Comparison of ENCODE assay signal across 13 mouse cellular contexts in the genomic region with DNA sequence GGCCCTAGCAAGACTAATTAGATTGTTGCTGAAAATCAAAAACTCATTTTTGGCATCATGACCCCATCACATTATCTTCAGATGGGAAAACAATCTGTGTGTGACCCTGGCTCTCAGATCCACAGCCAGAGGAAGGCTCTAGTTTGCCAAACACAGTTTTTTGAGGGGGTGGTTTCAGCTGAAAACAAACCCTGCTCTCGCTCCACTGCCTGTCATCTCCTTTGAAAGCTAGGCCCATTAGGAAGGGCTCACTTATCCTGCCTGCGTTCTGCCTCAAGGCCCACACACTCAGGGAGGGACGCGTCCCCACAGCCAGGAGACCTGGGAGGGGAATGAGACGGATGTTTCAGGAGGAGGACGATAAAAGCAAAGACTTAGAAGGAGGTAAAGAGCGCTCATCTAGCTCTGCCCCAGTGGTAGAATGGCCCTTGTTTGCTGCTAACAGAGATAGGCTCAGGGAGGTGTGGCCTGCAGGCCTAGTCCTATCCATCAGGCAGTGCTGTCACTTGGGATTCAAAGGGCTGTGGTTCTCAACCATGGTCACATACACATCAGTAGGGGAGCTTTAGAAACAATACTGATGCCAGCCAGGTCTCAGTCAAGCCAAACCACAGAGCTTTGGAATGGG.
DNase-seq lines count a peak whose midpoint lies in the region; ATAC-seq and TF ChIP-seq lines count a peak whose summit lies in the region.
"Had no signal": no experiment of that assay in that cellular context is flagged by ENCODE, and none has a peak within 500 bp of the region (broad histone marks: within the 10 kb centered on the region; RNA-seq: fewer than 3 reads in every experiment).

No protein-coding gene starts in this region.

- H3K27ac ChIP-seq in heart, embryonic 10.5 days: peak overlapping the region; percentile 49
- H3K27ac ChIP-seq in liver, embryonic 13.5 days: 0 out of 2 replicates have a peak overlapping the region, but pooled peaks have one; percentile 13
- peak overlapping the region; percentile 35; the same call in 1 of the 2 replicates for H3K27ac ChIP-seq in embryonic facial prominence, embryonic 14.5 days (replicated peaks; ENCODE audit: low read depth, low read length)
- H3K27ac ChIP-seq in midbrain, postnatal 0 days (ENCODE audit: low read depth, low read length): no peak overlapping the region
- H3K27ac ChIP-seq: macrophage had no signal

- H3K4me1 ChIP-seq in heart, embryonic 10.5 days: peaks cover 16% of the 10 kb centered on the region; the same call in 1 of the 2 replicates
- peaks cover 18% of the 10 kb centered on the region for H3K4me1 ChIP-seq in liver, embryonic 13.5 days (replicated peaks)
- H3K4me1 ChIP-seq in embryonic facial prominence, embryonic 14.5 days (ENCODE audit: control insufficient read depth, insufficient read depth, low read length): peaks cover 5% of the 10 kb centered on the region; the same call in 1 of the 2 replicates
- H3K4me1 ChIP-seq in midbrain, postnatal 0 days (ENCODE audit: insufficient read depth, low read length): no peaks in the 10 kb centered on the region

- no peak for ATAC-seq in liver, embryonic 13.5 days (ENCODE audit: low read depth)
- peak; percentile 72; the same call in 1 of the 2 replicates for ATAC-seq in embryonic facial prominence, embryonic 14.5 days (ENCODE audit: low read depth)
- ATAC-seq in midbrain, postnatal 0 days (ENCODE audit: low FRiP score): no peak
- ATAC-seq: CD4-positive, CD25-positive, alpha-beta regulatory T cell, adult 4 months had no signal

- no peaks in the 10 kb centered on the region for H3K27me3 ChIP-seq in heart, embryonic 10.5 days (ENCODE audit: insufficient read depth, poor library complexity, severe bottlenecking)
- H3K27me3 ChIP-seq in liver, embryonic 13.5 days: no peaks in the 10 kb centered on the region
- H3K27me3 ChIP-seq in embryonic facial prominence, embryonic 14.5 days (replicated peaks; ENCODE audit: control insufficient read depth, insufficient read depth, low read length): no peaks in the 10 kb centered on the region
- H3K27me3 ChIP-seq in midbrain, postnatal 0 days (ENCODE audit: insufficient read depth, low read length): no peaks in the 10 kb centered on the region

- no peak overlapping the region for H3K9ac ChIP-seq in liver, embryonic 13.5 days
- no peak overlapping the region for H3K9ac ChIP-seq in embryonic facial prominence, embryonic 14.5 days (ENCODE audit: low read depth, low read length)
- no peak overlapping the region for H3K9ac ChIP-seq in midbrain, postnatal 0 days (replicated peaks; ENCODE audit: low read length, poor library complexity, severe bottlenecking)

- DNase-seq in heart, embryonic 10.5 days (ENCODE audit: low spot score): no peak
- DNase-seq in heart, postnatal 4 days: no peak
- no peak for DNase-seq in liver, embryonic 13.5 days
- DNase-seq in liver: no peak
- peak; percentile 48 for DNase-seq in embryonic facial prominence, embryonic 14.5 days (ENCODE audit: low spot score)
- peak; percentile 34 for DNase-seq in midbrain, postnatal 0 days (ENCODE audit: low spot score)
- no peak for DNase-seq in natural killer cell, adult 2 months (ENCODE audit: low spot score in 2 of 2)
- DNase-seq in left cerebral cortex, postnatal 10 days (ENCODE audit: extremely low spot score in 1 of 2, low spot score in 2 of 2): no peak
- DNase-seq: gastrocnemius, postnatal 25 days; right cerebral cortex, postnatal 14 days; thymus, postnatal 14 days had no signal

- no peak overlapping the region for H3K4me2 ChIP-seq in liver, embryonic 13.5 days
- H3K4me2 ChIP-seq in embryonic facial prominence, embryonic 14.5 days (ENCODE audit: low read depth, low read length): no peak overlapping the region
- no peak overlapping the region for H3K4me2 ChIP-seq in midbrain, postnatal 0 days (ENCODE audit: low read depth, low read length, poor library complexity, severe bottlenecking)

- intact Hi-C loops in left cerebral cortex, postnatal 10 days (cut with DNase I): no loop called here

- no peak for TF ChIP-seq CTCF in midbrain, postnatal 0 days (IDR thresholded peaks at IDR 0.05)

- WGBS in heart, embryonic 10.5 days: 62% methylated on average over 7 of the region's 7 CpGs
- 77% methylated on average over 7 of the region's 7 CpGs for WGBS in liver, embryonic 13.5 days (ENCODE audit: insufficient replicate concordance)
- 54% methylated on average over 7 of the region's 7 CpGs for WGBS in embryonic facial prominence, embryonic 14.5 days
- 41% methylated on average over 7 of the region's 7 CpGs for WGBS in midbrain, postnatal 0 days

- peaks cover 65% of the 10 kb centered on the region for H3K36me3 ChIP-seq in heart, embryonic 10.5 days
- peaks cover 6% of the 10 kb centered on the region; the same call in 1 of the 2 replicates for H3K36me3 ChIP-seq in liver, embryonic 13.5 days
- H3K36me3 ChIP-seq in embryonic facial prominence, embryonic 14.5 days (ENCODE audit: control insufficient read depth, insufficient read depth, low read length): peaks cover 16% of the 10 kb centered on the region
- H3K36me3 ChIP-seq in midbrain, postnatal 0 days (ENCODE audit: insufficient read depth, low read length): peaks cover 17% of the 10 kb centered on the region

- H3K9me3 ChIP-seq in heart, embryonic 10.5 days: no peaks in the 10 kb centered on the region
- no peaks in the 10 kb centered on the region for H3K9me3 ChIP-seq in liver, embryonic 13.5 days (replicated peaks)
- no peaks in the 10 kb centered on the region for H3K9me3 ChIP-seq in embryonic facial prominence, embryonic 14.5 days (ENCODE audit: control insufficient read depth, low read length)
- H3K9me3 ChIP-seq in midbrain, postnatal 0 days (ENCODE audit: low read length): no peaks in the 10 kb centered on the region

- no peak overlapping the region for H3K4me3 ChIP-seq in heart, embryonic 10.5 days
- no peak overlapping the region for H3K4me3 ChIP-seq in liver, embryonic 13.5 days (replicated peaks)
- no peak overlapping the region for H3K4me3 ChIP-seq in embryonic facial prominence, embryonic 14.5 days (ENCODE audit: low read depth, low read length)
- no peak overlapping the region for H3K4me3 ChIP-seq in midbrain, postnatal 0 days (ENCODE audit: low read depth, low read length)

Comparison
In these comparisons a context has a peak if more than half of its experiments do, and no peak if none do; other contexts are left out.
1. DNase-seq: peak in embryonic facial prominence, embryonic 14.5 days (single experiment) and midbrain, postnatal 0 days (single experiment); none in heart, embryonic 10.5 days (single experiment), heart, postnatal 4 days (single experiment), liver, embryonic 13.5 days (single experiment), liver (single experiment), natural killer cell, adult 2 months (0 of 2) and left cerebral cortex, postnatal 10 days (0 of 2).